Mouse (Mus musculus): ENCODE data around the gene Hmgb2.

DNA sequence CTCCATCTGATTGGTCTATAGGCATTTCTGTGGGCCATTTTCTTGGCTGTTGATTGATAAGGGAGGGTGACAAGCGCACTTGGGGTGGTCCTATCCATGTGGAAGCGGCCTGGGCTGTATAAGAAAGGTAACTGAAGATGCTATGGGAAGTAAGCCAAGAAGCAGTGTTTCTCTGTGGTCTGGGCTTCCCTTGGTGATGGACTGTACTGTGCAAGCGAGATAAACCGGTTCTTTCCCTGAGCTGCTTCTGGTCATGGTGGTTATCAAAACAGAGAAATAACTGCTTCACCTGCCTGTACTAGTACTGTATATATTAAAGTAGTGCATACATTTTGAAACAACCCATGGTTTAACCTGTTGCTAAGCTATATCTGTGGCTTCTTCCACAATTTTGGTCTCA is 19.8 kb upstream of the Hmgb2 start:
- no peak for TF ChIP-seq CTCF (IDR thresholded peaks at IDR 0.05; ENCODE audit: control insufficient read depth, insufficient read depth, insufficient replicate concordance, low read depth, low read length)
- no peak for TF ChIP-seq POLR2A (IDR thresholded peaks at IDR 0.05; ENCODE audit: control insufficient read depth, low read depth, low read length)
